Mouse (Mus musculus) midbrain, postnatal 0 days (tissue): ENCODE data around the gene Drg2. TPM values are rescaled to one million over a fixed set of nuclear protein-coding genes. Genes with fewer than 3 reads are reported as not detected.
"Not testable (repeated sequence)": the region's sequence is repeated elsewhere in the genome, so short reads cannot be mapped to it uniquely, and the experiment has no call there.

ENCODE experiments used
- ATAC-seq: fragments of 200-750 bp; cut with Nextera tagmentation; 2 replicates; pipeline ENCODE4 v1.8.0; 2017; ENCODE audit warnings: moderate number of reproducible peaks, mild to moderate bottlenecking, moderate TSS enrichment, moderate library complexity; ENCODE audit not compliant: low FRiP score
- DNase-seq: peaks from one replicate; pipeline ENCODE4 v3.0.0-alpha.2; 2015; ENCODE audit warnings: low spot score
- H3K27ac ChIP-seq: fragments of 300-500 bp; sonication (generic); 2 replicates; pipeline ENCODE4 v1.5.1; 2014; ENCODE audit warnings: low read depth, mild to moderate bottlenecking, low read length, mixed read lengths
- H3K27me3 ChIP-seq: fragments of 300-500 bp; sonication (generic); 2 replicates; pipeline ENCODE4 v1.6.1; 2014; ENCODE audit warnings: low read length, control low read depth, mixed read lengths; ENCODE audit not compliant: insufficient read depth
- H3K36me3 ChIP-seq: fragments of 300-500 bp; sonication (generic); 2 replicates; pipeline ENCODE4 v1.6.1; 2014; ENCODE audit warnings: low read length, control low read depth, mixed read lengths; ENCODE audit not compliant: insufficient read depth
- H3K4me1 ChIP-seq: fragments of 300-500 bp; sonication (generic); 2 replicates; pipeline ENCODE4 v1.6.1; 2014; ENCODE audit warnings: mild to moderate bottlenecking, control low read depth, antibody characterized with exemption, low read length, mixed read lengths; ENCODE audit not compliant: insufficient read depth
- H3K4me2 ChIP-seq: fragments of 300-500 bp; sonication (generic); 2 replicates; pipeline ENCODE4 v1.6.1; 2014; ENCODE audit warnings: low read depth, mild to moderate bottlenecking, low read length, mixed read lengths; ENCODE audit not compliant: poor library complexity, severe bottlenecking
- H3K4me3 ChIP-seq: fragments of 300-500 bp; sonication (generic); 2 replicates; pipeline ENCODE4 v1.5.1; 2014; ENCODE audit warnings: low read depth, mild to moderate bottlenecking, low read length, moderate library complexity
- H3K9ac ChIP-seq: fragments of 300-500 bp; sonication (generic); replicated peaks from 2 replicates; pipeline ENCODE4 v1.6.1; 2014; ENCODE audit warnings: mild to moderate bottlenecking, low read length, moderate library complexity, mixed read lengths; ENCODE audit not compliant: poor library complexity, severe bottlenecking
- H3K9me3 ChIP-seq: fragments of 300-500 bp; sonication (generic); 2 replicates; pipeline ENCODE4 v1.6.1; 2016; ENCODE audit warnings: low read length, control low read depth
- CTCF ChIP-seq: IDR thresholded peaks from 2 replicates; pipeline ENCODE4 v1.5.1; 2016; ENCODE audit warnings: antibody characterized with exemption, mild to moderate bottlenecking
- WGBS: fragments of 180-500 bp; shearing (Covaris S2); extraction: QIAGEN DNeasy Blood & Tissue Kit; methylation state at CpG from one replicate; pipeline ENCODE4 v1.1.7; 2014; 5-methylcytosine and 5-hydroxymethylcytosine counted together
- polyA plus RNA-seq: library from polyadenylated mRNA; unstranded; fragments of >200 nt; fragmentation: Nextera tagmentation; extraction: Ambion mirVana; gene quantifications from 2 replicates; pipeline ENCODE4 v1.2.1, GENCODE M21; 2015
- total RNA-seq: library from RNA; depleted of rRNA; stranded (reverse); fragments of >200 nt; gene quantifications from 2 replicates; pipeline ENCODE4 v1.2.3, GENCODE M21; 2014

Gene Drg2
- total and polyA plus RNA-seq, 2 experiments from 2014 or later = 83.1 to 88.6 TPM

- Histone ChIP-seq H3K36me3 (peaks cover 33% of the 10 kb centered on the region), H3K4me2 (no peak overlapping the region), H3K9me3 (no peaks in the 10 kb centered on the region), H3K4me3 (no peak overlapping the region), H3K27ac (no peak overlapping the region), H3K4me1 (no peaks in the 10 kb centered on the region), H3K9ac (no peak overlapping the region), H3K27me3 (no peaks in the 10 kb centered on the region)
- ATAC-seq (no peak), DNase-seq (no peak)
- no peak for TF ChIP-seq CTCF
Measured at GRCm38 (mm10) chr11:60433501-60433900, 20.9 kb upstream of the Drg2 start.

GRCm38 (mm10) chr11:60435133-60435532 lies 19.3 kb upstream of the Drg2 start:
- ATAC-seq = no peak
- Histone ChIP-seq H3K4me2 (no peak overlapping the region), H3K27ac (no peak overlapping the region), H3K4me3 (no peak overlapping the region), H3K4me1 (no peaks in the 10 kb centered on the region), H3K27me3 (no peaks in the 10 kb centered on the region), H3K9ac (no peak overlapping the region), H3K9me3 (no peaks in the 10 kb centered on the region), H3K36me3 (peaks cover 39% of the 10 kb centered on the region)
- DNase-seq = no peak
- TF ChIP-seq CTCF = no peak
- WGBS = 96% methylated on average over 1 of the region's 1 CpGs

GRCm38 (mm10) chr11:60436618-60437017 lies 17.8 kb upstream of the Drg2 start:
- Histone ChIP-seq H3K27me3 (no peaks in the 10 kb centered on the region), H3K4me3 (no peak overlapping the region), H3K36me3 (peaks cover 45% of the 10 kb centered on the region), H3K4me2 (no peak overlapping the region), H3K27ac (no peak overlapping the region), H3K4me1 (no peaks in the 10 kb centered on the region), H3K9ac (no peak overlapping the region), H3K9me3 (no peaks in the 10 kb centered on the region)
- WGBS = 92% methylated on average over 3 of the region's 3 CpGs
- ATAC-seq = no peak
- TF ChIP-seq CTCF = no peak
- no peak for DNase-seq

DNA sequence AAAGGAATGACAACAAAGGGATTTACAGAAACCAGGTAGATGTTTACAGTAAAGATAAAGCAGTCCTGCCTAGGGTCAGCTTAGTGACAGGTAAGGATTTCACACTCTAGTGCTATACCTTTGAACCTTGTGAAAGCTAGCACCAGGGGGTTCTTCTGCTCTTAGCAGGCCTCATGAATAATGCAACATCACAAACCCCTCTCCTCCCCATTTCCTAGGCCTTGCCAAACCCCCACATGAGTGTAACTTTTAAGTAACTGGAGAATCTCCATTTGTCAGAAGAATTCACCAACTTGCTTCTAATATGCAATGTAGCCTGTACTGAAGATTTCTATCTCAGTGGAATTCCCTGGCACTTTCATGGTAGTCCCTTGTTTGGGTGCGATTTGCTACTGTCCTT lies 14.8 kb upstream of the Drg2 start:
- H3K27ac ChIP-seq, DNase-seq, H3K4me1 ChIP-seq, H3K9ac ChIP-seq, H3K9me3 ChIP-seq, H3K27me3 ChIP-seq, H3K4me3 ChIP-seq, H3K4me2 ChIP-seq, ATAC-seq: not testable (repeated sequence)
- peaks cover 52% of the 10 kb centered on the region for H3K36me3 ChIP-seq
- WGBS = 31% methylated on average over 1 of the region's 1 CpGs

DNA sequence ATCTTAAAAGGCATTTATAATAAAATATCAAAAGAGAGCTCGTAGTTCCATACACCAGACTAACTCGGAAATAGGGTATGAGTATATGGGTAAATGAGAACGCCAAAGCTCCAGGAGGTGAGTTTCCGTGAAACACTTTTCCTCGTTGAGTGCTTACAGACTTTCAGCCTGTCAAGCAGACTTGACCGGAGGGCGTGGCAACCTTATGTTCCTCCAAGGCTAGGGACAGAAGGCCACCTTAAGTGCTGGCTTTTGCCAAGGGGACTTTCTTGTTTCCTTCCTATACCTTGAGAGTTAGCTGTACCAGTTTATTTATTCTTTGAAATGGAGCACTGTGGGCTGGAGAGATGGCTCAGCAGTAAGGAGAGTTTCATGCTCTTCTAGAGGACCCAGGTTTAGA lies 14.2 kb upstream of the Drg2 start:
- peaks cover 46% of the 10 kb centered on the region for H3K36me3 ChIP-seq
- WGBS = 54% methylated on average over 7 of the region's 7 CpGs
- TF ChIP-seq CTCF = no peak

GRCm38 (mm10) chr11:60442896-60443295 lies 11.5 kb upstream of the Drg2 start:
- Histone ChIP-seq H3K4me2 (no peak overlapping the region), H3K4me1 (no peaks in the 10 kb centered on the region), H3K4me3 (no peak overlapping the region), H3K9ac (no peak overlapping the region), H3K27me3 (no peaks in the 10 kb centered on the region), H3K9me3 (no peaks in the 10 kb centered on the region), H3K36me3 (peaks cover 35% of the 10 kb centered on the region), H3K27ac (no peak overlapping the region)
- 82% methylated on average over 6 of the region's 6 CpGs for WGBS
- DNase-seq (no peak), ATAC-seq (no peak)
- TF ChIP-seq CTCF = no peak

More for the DNA sequence above, 14.2 kb upstream of the Drg2 start:
- Histone ChIP-seq H3K9ac (no peak overlapping the region), H3K27me3 (no peaks in the 10 kb centered on the region), H3K4me1 (no peaks in the 10 kb centered on the region), H3K4me2 (no peak overlapping the region), H3K4me3 (no peak overlapping the region), H3K9me3 (no peaks in the 10 kb centered on the region), H3K27ac (no peak overlapping the region)
- DNase-seq = no peak
- ATAC-seq = no peak
